Mouse (Mus musculus) erythroblast, embryonic 14.5 days (primary cell): ENCODE data around the gene Kcnh2. TPM values are rescaled to one million over a fixed set of nuclear protein-coding genes. Genes with fewer than 3 reads are reported as not detected.

Experiments
- H3K27me3 ChIP-seq: 2 replicates; pipeline ENCODE4 v1.6.1; 2012; ENCODE audit warnings: inconsistent platforms; ENCODE audit not compliant: control insufficient read depth
- H3K36me3 ChIP-seq: 2 replicates; pipeline ENCODE4 v1.6.1; 2012; ENCODE audit warnings: mild to moderate bottlenecking, inconsistent platforms; ENCODE audit not compliant: control insufficient read depth
- H3K4me1 ChIP-seq: 2 replicates; pipeline ENCODE4 v1.6.1; 2012; ENCODE audit warnings: inconsistent platforms; ENCODE audit not compliant: control insufficient read depth
- H3K4me3 ChIP-seq: replicated peaks from 2 replicates; pipeline ENCODE3; 2012; ENCODE audit warnings: moderate library complexity, mild to moderate bottlenecking, inconsistent platforms
- H3K9me3 ChIP-seq: 2 replicates; pipeline ENCODE4 v1.6.1; 2012; ENCODE audit warnings: low read length, inconsistent platforms, mixed read lengths; ENCODE audit not compliant: control insufficient read depth
- GATA1 ChIP-seq: IDR thresholded peaks from 2 replicates; pipeline ENCODE4 v1.6.1; 2012; ENCODE audit warnings: low read length, inconsistent platforms, mixed read lengths
- TAL1 ChIP-seq: IDR thresholded peaks from 3 replicates; pipeline ENCODE4 v1.6.1; 2012; ENCODE audit warnings: low read length, inconsistent platforms, mixed read lengths
- polyA plus RNA-seq: library from polyadenylated mRNA; stranded (reverse); fragments of >175 nt; gene quantifications from 2 replicates; pipeline ENCODE4 v1.2.3, GENCODE M21; 2012

Gene Kcnh2
- polyA plus RNA-seq, 1 experiment, result not detected

DNA sequence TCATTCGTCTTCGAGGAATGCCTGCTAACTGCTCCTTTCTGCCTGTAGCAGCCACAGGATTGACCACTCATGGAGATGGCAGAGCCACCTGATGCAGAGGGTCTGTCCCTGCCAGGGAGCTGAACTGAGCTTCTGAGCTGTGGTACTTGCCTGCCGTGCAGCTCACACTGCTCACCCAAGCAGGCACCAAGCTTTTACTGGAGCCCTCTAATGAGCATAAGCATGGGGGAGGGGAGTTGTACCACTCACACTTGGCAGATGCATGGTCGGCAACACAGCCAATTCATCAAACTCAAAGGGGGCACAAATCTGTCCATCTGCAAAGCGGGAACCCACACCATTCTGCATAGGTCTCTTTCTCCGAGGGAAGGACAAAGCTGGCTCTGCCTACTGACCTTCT lies 67.3 kb downstream of the Kcnh2 start:
- Histone ChIP-seq H3K4me3 (no peak overlapping the region), H3K27me3 (no peaks in the 10 kb centered on the region), H3K4me1 (no peaks in the 10 kb centered on the region), H3K9me3 (no peaks in the 10 kb centered on the region), H3K36me3 (no peaks in the 10 kb centered on the region)
- TF ChIP-seq GATA1, result no peak
- no peak for TF ChIP-seq TAL1

GRCm38 (mm10) chr5:24283181-24283580 lies 68.2 kb downstream of the Kcnh2 start:
- Histone ChIP-seq H3K27me3 (no peaks in the 10 kb centered on the region), H3K9me3 (no peaks in the 10 kb centered on the region), H3K4me3 (no peak overlapping the region), H3K4me1 (no peaks in the 10 kb centered on the region), H3K36me3 (no peaks in the 10 kb centered on the region)
- TF ChIP-seq GATA1 (no peak), TAL1 (no peak)

- no peaks in the 10 kb centered on the region for H3K27me3 ChIP-seq
- TF ChIP-seq GATA1, result no peak
- no peak for TF ChIP-seq TAL1
- H3K4me3 ChIP-seq, result no peak overlapping the region
- H3K9me3 ChIP-seq, result no peaks in the 10 kb centered on the region
- H3K4me1 ChIP-seq, result no peaks in the 10 kb centered on the region
- no peaks in the 10 kb centered on the region for H3K36me3 ChIP-seq
Measured at GRCm38 (mm10) chr5:24280523-24280922, 70.9 kb downstream of the Kcnh2 start.

- H3K4me1 ChIP-seq, result no peaks in the 10 kb centered on the region
- H3K9me3 ChIP-seq, result no peaks in the 10 kb centered on the region
- no peaks in the 10 kb centered on the region for H3K36me3 ChIP-seq
- no peaks in the 10 kb centered on the region for H3K27me3 ChIP-seq
- TF ChIP-seq GATA1 (no peak), TAL1 (no peak)
- H3K4me3 ChIP-seq, result no peak overlapping the region
Measured at GRCm38 (mm10) chr5:24279527-24279926, 71.9 kb downstream of the Kcnh2 start.

GRCm38 (mm10) chr5:24278206-24278605 lies 73.2 kb downstream of the Kcnh2 start:
- no peaks in the 10 kb centered on the region for H3K36me3 ChIP-seq
- no peaks in the 10 kb centered on the region for H3K9me3 ChIP-seq
- no peaks in the 10 kb centered on the region for H3K27me3 ChIP-seq
- no peaks in the 10 kb centered on the region for H3K4me1 ChIP-seq
- no peak overlapping the region for H3K4me3 ChIP-seq
- TF ChIP-seq GATA1, result no peak
- no peak for TF ChIP-seq TAL1

GRCm38 (mm10) chr5:24273683-24274621 lies 77.5 kb downstream of the Kcnh2 start:
- Histone ChIP-seq H3K9me3 (no peaks in the 10 kb centered on the region), H3K27me3 (no peaks in the 10 kb centered on the region), H3K4me1 (no peaks in the 10 kb centered on the region), H3K4me3 (no peak overlapping the region), H3K36me3 (no peaks in the 10 kb centered on the region)
- no peak for TF ChIP-seq GATA1
- TF ChIP-seq TAL1, result no peak

- Histone ChIP-seq H3K4me1 (peaks cover 4% of the 10 kb centered on the region), H3K9me3 (no peaks in the 10 kb centered on the region), H3K36me3 (no peaks in the 10 kb centered on the region), H3K4me3 (no peak overlapping the region), H3K27me3 (no peaks in the 10 kb centered on the region)
- TF ChIP-seq TAL1 (no peak), GATA1 (no peak)
Measured at GRCm38 (mm10) chr5:24270941-24271340, 80.5 kb downstream of the Kcnh2 start.

Other genes starting within 250 kb of the Kcnh2 start
- 0.16 and 0.42 TPM in 2 replicates for gene Nupl2, start 186.6 kb downstream of the Kcnh2 start, polyA plus RNA-seq
- gene Nos3, start 13.2 kb upstream of the Kcnh2 start, polyA plus RNA-seq, result 0.02 and 0.03 TPM in 2 replicates
- 0.02 and 0.05 TPM in 2 replicates for gene Atg9b, start 40.5 kb upstream of the Kcnh2 start, polyA plus RNA-seq
- gene Abcb8, start 42.1 kb upstream of the Kcnh2 start, polyA plus RNA-seq, result 1.7 and 2.2 TPM in 2 replicates
- gene Asic3, start 61.8 kb upstream of the Kcnh2 start, polyA plus RNA-seq, result not detected in 2 replicates
- 0.40 and 0.67 TPM in 2 replicates for gene Cdk5, start 71.9 kb upstream of the Kcnh2 start, polyA plus RNA-seq
- gene Slc4a2, start 72.2 kb upstream of the Kcnh2 start, polyA plus RNA-seq, result 1.1 and 2.5 TPM in 2 replicates
- 33.0 and 33.8 TPM in 2 replicates for gene Fastk, start 93.7 kb upstream of the Kcnh2 start, polyA plus RNA-seq
- 2.3 and 2.8 TPM in 2 replicates for gene Tmub1, start 96.2 kb upstream of the Kcnh2 start, polyA plus RNA-seq
- 17.2 and 18.9 TPM in 2 replicates for gene Agap3, start 100.6 kb upstream of the Kcnh2 start, polyA plus RNA-seq
- gene Gbx1, start 175.6 kb upstream of the Kcnh2 start, polyA plus RNA-seq, result not detected in 2 replicates
- not detected in 2 replicates for gene Asb10, start 189.4 kb upstream of the Kcnh2 start, polyA plus RNA-seq
- gene 4931409K22Rik, start 205.2 kb upstream of the Kcnh2 start, polyA plus RNA-seq, result not detected in 2 replicates
- gene Abcf2, start 225.9 kb upstream of the Kcnh2 start, polyA plus RNA-seq, result 4.3 and 5.3 TPM in 2 replicates
- gene Chpf2, start 235.1 kb upstream of the Kcnh2 start, polyA plus RNA-seq, result 0.75 and 0.89 TPM in 2 replicates